Mouse (Mus musculus) testis, postnatal 14 days (tissue): ENCODE measurements around the gene Nmu.
A peak's percentile ranks its signal among the peaks of the same experiment; 100 is the strongest.

ENCODE experiments used
- DNase-seq: peaks from one replicate; pipeline ENCODE4 v3.0.0; 2021; ENCODE audit warnings: low spot score

Nmu gene

DNA sequence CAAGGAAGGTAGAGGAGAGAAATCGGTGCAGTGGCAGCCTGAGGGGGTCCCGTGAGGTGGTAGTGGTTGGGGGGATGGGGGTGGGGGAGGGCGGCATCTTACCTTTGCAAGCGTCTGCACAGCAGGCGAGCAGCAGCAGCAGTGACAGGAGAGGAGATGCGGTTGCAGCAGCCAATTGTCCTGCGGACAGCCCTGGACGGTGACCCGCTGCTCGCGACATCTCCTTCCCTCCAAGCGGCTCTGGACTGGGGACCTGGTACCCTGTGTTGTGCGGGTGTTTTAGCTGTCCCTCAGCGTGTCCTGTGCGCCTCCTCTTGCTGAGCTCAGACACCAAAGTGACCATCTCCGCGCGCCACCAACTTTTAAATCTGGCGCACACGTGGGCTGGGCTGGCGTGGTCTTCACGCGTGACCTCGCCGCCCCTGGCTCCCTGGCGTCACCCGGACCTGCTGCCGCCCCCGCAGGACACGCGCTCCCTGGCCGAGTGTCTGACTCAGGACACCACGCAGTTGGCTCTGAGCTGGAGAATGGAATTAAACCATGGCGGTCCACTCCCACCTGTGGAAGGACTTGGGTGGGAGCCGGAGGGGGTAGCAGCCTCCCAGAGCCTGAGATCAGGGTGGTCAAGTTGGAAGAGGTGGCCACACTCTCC is at the start of gene Nmu:
TSS of gene Nmu (minus strand) at position 336 of the 652 bp plus-strand sequence.
- no peak for DNase-seq

DNA sequence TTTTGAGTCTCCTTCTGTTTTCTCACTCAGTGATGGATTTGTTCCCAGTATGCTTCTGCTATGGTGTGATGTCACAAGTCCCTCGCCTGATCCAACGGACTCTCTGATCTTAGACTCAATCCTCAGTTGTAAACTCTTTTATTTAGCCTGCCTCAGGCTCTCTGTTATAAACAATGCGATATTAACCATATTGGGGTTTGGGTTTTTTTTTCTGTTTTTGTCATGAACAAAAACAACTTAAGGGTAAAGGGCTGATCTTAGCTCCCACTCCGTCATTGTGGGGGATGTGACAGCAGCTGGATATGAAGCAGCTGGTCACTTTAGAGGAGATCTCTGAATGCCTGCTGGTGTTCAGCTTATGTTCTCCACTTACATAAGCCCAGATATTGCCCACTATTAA is 48.1 kb upstream of the Nmu start:
- no peak for DNase-seq

DNA sequence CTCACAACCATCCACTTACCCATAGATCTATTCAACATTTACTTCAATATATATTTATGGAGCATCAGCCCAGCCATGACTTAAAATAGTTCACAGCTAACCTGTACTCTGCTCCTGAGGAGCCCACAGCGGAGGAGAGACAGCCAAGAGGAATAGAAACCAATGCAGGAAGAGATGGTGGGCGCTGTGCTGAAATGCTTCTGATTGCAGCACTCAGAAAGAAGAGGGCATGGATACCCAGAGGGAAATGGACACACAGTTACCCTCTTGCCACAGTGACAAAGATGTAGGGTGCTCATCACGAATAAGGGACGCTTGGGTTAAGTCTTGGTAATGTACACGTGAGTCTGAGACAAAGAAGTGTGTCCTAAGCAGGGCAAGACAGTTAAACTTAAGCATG is 30.8 kb upstream of the Nmu start:
- no peak for DNase-seq

DNA sequence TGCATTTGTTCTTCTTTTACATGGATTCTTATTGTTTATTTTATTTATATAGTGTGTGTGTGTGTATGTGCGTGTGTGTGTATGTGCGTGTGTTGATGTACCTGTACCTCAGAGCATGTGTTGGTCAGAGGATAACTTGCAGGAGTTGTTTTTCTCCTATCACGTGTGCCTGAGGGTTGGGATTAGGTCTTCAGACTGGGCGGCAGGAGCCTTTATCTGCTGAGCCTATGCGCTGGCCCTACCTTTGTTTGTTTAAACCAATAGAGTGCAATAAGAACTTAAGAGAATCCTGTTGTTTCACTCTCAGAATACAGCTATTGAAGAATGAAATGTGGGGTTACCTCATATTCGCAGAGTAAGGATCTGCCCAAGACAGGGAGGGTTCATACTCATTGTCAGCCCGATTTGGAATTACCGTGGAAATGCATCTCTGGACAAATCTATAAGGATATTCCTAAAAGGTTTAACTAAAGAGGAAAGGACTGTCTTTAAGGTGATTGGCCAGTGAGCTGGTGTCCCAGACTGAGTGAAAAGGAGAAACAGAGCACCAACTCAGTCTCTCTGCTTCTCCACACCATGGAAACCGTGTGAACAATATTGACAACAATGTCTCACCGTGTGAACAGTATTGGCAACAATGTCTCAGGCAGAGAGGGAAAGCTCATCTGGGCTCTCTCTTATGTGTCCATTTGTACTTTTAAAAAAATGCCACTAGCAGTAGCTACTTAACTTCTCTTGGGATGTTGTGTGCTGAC is 25.6 kb upstream of the Nmu start:
- peak; percentile 50 for DNase-seq

DNA sequence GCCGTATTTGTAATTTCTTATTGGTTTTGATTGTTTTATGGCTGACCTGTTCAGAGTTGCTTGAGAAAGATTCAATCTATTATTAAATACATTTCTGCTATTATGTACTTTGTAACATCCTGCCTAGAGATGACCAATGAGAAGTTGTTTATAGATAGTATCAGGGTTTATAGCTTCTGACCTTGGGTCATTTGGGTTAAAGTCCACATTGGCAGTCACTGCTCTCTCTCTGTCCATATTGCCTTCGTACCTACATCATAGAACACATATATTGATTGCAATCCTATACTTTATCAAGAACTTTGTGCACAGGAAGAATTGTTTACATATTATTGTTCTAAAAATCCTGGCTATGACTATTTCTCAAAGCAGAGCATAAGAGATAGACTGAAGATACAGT is 24.9 kb upstream of the Nmu start:
- no peak for DNase-seq

DNA sequence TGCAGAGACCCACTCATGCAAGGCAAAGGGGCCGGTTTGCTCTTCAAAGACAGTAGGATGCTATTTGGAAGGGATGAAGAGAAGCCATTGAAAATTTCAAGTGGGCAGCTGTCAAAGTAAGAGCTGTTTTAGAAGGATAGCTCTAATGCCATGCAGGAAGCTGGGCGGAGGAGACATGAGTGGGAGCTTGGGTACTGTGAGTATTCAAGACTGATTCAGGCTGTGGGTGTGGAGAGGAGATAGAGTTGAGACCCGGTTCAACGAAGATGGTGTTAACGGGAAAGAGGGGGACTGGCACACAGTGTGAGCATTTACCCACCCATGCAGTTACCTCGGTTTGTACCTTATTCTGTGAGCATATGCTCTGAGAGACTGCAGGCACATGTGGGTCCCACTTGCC is 20.1 kb upstream of the Nmu start:
- DNase-seq: no peak

DNA sequence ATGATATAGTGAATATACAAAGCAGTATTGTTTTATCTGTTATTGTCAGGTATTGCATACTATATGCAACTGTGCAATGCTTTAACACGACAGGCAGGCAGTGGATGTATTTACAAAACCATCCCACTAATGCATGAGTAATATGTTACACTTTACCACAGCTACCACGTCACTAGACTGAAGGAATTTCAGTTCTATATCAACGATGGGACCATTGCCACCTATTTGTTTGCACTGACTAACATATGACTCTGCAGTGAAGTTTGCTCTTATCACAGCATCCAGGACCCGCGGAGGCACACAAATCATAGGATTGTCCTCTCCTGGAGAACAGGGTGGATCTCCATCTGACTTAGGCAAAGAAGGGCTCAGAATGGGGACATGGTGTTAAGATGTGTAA is 18.2 kb upstream of the Nmu start:
- no peak for DNase-seq

DNA sequence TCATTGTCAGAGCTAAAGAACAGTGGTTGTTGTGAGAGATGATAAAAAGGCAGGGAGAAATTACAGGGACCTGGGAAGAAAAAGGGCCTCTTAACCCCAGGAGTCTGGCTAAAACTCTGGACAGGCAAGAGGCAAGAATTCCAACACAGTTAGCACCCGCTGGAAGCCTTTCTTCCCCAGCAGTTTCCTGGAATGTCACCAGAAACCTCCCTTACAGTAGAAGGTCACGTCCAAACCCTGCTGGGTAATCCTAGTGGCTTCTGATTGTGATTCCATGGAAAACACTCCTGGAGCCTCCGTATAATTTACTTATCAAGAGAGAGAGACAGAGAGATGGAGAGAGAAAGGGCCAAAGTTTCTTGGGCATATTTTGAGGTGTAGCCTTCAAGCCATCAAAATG is 15.6 kb upstream of the Nmu start:
- DNase-seq: no peak

DNA sequence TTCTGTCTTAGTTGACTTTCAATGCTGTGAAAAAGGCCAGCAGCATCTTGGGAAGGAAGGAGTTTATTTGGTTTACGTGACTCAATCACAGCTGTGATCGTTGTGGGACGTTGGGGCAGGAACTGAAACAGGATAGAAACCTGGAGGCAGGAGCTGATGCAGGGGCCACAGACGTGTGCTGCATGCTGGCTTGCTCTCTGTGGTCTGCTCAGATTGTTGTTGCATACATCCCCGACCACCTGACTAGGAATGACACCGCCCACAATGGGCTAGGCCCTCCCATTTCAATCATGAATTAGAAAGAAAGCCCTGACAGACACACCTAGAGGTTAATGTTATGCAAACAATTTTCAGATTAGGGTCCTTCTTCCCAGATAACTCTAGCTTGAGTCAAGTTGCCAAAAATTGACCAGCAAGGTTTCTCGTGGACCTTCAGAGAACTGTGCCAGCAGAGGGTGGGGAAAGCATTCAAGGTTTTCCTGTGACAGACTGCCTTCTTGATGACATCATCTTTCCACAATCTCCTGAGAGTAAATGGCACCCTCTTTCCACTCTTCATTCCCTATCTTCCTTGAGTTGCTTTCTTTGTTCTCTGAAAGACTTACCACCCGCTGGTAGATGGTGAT is 5.7 kb upstream of the Nmu start:
- DNase-seq: no peak

DNA sequence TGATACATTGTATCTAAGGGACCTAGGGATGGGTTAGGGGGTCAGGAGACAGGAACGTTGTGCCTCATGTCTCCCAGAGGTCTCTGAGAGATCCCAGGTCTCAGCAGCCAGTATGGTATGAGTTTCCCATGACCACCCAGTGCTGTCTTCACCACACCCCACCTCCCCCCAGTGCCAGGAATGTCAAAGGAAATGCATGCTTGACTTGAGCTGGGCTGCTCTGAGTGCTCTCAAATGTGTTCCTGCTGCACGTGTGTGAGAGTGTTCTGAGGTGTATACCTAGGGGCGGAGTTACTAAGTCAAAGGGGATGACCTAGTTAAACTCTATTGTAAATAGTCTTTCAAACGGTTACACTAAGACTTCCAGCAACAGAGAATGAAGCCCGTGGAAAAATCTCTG is 1.8 kb upstream of the Nmu start:
- no peak for DNase-seq

DNA sequence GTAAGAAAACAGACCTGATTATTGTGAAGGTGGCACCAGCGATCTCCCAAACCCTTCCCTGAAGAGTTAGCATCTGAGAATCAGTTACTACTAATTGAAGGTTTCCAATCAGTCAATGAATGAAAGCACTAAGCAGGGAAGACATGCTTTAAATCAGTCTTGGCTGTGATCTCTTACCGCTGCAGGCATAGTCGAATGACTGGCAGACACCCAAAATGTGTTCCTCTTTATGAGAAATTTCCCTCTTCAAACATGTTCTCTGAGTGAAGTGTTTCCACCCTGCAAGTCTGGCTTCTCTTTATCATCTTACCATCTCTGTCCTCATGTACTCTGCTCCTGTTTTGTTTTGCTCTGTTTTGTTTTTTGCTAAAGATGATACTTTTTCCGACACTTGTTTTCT is 2.8 kb downstream of the Nmu start:
- DNase-seq: no peak

DNA sequence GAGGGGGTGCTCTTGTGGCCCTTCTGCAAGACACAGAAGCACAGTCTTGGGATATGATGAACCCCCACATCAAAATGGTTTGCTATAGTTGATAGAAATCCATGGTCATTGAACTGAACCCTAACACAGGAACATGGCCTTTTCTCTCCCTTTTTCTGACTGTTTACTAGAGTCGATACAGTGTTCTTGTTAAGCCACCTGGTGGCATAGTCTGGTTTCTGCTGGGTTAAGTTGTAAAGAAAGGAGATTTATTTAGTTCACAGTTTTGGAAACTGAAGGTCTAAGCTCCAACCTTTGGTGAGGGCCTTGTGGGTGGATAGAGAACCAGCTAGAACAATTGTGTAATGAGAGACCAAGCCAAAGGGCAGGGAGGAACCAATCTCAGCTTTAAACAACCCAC is 3.5 kb downstream of the Nmu start:
- DNase-seq: no peak

DNA sequence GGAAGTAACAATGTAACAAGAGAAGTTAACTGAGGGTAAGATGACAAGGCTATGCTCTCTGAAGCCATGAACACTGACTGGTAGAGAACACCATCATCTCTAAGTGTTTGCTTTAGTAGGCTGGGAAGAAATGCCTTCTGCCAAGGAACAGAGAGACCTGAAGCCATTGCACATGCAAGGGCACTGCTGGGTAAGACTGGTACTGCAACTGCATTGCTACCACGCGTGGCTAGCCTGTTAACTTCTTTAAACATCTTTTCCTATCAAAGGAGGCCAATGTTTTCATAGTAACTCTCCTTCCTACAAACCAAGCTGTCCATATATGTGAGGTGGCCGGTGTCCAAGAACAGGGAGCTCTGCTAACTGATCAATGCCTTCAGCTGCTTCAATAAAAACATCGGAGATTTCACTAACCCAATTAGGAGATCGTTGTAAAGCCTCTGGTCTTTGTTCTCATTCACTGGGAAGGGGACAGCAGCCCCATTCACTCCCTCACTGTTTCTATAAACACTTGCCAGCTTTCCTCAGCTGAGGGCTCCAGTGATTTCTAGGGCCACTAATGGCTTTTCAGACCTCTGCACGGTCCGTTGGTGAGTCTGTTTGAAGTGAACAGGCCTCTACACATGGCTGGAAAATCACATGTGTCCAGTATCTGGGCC is 11.5 kb downstream of the Nmu start:
- DNase-seq: no peak

DNA sequence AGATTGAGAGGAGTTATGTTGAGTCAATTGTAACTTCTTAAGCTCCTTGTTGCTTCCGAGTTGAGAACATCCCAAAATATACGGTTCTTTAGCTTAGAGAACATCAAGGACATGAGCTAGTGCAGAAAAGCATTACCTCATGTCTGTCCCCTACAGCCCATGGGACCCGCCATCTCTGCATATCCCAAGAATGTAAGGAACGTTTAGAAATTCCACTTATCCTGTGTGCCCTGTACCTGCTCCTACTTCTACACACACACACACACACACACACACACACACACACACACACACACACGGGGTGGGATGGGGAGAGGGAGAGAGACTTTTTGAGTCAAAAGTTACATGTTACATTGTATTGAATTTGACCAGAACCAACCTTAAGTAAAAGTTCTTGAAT is 12.1 kb downstream of the Nmu start:
- no peak for DNase-seq

DNA sequence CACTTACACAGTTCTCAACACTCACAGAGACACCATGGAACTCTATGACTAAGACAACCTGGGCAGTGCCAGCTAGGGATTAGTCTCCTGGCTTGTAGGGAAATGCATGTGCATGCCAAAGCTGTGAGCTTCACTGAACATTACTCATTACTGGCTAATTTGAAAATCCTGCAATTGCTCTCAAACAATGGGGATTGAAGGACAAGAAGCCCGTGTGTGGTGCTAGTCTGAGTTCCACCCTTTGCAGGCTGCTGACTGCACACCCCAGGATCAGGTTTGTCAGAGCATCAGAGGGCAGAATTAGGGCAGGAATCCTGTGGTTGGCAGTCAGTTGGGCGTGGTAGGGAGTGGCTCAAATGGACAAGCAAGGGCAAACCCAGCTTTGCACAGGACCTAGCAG is 17.5 kb downstream of the Nmu start:
- no peak for DNase-seq

DNA sequence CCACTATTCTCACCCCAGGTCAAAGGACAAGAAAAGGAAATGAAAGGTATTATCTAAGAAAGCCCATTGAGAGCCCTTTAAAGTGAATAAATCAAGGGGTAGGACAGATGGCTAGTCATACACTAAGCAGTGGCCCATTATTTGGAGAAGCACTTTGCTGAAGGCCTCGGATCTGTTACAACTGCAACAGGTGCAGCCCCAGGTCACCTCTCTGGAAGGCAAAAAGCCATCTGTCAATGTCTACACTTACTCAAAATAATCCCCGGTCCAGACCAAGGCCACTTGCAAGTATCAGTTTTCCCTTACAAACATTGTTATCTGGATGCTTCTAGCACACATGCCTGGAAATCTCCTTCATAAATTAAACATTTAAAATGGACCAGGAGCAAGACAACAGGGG is 22.7 kb downstream of the Nmu start:
- DNase-seq: no peak

DNA sequence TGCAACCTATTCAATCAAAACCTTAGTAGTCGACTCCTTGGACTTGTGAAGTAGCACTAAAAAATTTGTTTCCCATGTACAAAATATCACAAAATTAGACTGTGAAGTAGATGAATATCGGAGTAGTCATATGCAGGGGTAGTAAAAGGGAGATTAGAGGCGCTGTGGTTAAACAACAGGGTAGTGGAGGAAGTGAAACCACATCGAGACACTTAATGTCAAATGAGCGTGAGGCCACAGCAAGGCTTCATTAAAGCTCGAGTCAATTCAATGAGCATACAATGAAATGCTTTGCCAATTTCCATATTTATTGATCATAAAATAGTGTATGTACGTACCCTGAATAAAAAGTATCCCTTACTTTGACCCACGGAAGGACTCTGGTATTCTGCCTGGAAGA is 26.5 kb downstream of the Nmu start:
- DNase-seq: no peak

DNA sequence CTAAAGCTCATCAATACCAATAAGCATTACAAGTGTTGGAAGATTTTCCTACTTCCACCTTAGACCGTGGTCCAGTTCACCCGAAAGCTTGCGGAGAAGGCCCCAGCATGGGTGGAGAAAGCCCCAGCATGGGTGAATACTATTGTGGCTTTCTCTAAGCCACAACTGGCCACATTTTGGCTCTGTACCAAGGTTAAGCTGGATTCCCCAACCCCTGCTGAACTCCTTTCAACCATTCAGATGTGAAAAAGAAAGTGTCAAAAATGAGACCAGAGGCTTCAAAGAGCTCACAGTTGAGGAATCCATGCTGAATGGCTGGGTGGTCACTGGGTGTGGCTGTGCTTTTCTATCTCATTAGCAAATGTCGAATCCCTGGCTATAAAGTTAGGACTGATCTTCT is 29.8 kb downstream of the Nmu start:
- DNase-seq: no peak

DNA sequence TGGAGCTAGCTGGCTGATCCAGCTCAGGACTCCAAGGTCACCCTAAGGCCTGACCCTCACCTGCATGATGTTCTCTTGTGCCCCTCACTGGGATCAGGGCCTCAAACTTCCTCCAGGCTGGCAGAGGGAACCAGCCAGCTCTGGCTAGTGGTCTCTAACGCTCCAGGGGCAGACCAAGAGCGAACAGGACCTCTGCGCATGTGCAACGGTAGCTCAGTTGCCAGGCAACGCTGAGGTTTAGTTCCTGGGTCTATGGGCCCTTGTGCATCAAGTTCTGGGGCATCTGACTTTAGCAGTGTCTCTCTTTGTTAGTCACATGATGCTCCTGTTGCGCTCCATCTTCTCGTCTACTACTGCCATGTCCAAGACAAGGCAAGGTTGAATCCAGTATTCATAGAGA is 32.6 kb downstream of the Nmu start, which contains the start of gene Pdcl2:
TSS of gene Pdcl2 (minus strand) at position 204 of the 400 bp plus-strand sequence.
- peak; percentile 66 for DNase-seq

DNA sequence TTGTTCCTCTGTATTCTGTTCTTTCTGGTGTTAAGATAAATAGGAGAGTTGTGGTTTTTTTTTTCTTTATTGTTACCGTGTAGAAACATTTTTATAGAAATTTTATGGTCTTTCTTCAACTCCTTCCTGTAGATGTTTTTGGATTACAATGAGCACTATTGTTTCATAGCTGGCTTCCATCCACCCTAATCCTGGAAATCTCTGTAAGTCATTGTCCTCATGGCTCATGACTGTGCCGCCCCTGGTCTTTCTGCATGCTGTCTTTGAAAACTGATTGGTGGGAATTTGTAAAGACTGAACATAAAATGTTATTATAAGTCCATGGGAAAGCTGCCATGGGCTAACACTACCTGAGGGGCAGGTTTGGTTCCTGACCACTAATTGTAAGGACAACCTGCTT is 36.3 kb downstream of the Nmu start:
- DNase-seq: peak; percentile 51

DNA sequence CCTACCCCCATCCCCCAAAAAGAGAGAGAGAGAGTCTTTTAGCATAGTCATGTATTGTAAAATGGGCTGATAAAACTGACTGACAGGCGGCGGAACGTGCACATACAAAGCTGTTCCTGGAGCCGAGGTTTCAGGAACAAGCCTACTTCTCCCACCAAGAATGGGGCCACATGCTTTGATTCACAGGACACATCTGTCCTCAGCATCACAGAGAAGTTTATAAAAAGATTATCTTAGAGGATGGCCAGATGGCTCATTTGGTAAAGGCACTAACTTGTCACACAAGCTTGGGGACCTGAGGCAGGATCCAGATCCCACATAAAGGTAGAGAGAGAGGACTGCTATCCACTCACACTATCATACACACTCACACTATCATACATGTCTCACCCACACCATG is 38.5 kb downstream of the Nmu start:
- no peak for DNase-seq

DNA sequence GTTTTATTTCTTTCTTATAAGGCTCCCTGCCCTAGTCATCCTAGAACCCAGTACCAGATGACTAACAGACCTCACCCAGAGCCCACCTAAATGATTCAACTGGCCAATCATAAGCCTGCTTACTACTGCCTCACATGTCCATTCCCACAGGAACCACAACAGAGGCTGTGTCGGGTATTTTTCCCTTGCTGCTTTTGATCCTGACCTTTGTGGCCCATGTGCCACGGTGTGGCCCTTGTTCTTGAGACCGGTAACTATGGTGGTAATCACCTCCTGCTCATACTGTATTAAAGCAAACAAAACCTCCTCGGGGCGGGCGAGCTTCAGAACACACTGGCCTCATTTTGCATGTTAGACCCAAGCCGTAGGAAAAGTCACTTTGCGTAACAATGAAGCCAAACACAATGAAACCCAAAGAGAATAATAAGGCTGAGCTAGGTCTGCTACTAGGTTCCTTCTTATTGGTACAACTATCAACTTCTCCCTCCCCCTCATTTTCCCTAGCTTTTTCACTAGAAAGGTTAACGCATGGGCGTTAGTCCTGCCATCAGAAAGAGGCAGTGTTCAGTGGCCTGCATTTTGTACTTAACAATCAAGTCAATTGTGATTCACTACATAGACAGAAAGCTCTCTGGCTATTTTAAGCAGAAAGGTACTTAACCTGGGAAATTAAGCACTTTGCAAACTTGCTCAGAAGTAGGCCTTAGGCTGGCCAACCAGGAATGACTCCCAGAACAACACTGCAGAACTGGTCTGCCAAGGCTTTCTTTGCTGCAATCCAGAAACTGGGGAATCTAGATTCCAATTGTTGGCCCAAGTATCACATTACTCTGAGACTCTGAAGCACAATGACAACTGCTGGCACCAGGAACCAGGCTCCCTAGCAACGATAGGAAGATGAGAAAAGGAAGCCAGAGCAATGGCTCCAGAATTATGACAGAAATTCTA is 42.1 kb downstream of the Nmu start:
- DNase-seq: no peak
